Mouse (Mus musculus): Measurements from ENCODE around the gene Gm29609. TPM values are rescaled to one million over a fixed set of nuclear protein-coding genes. Genes with fewer than 3 reads are reported as not detected.

The Gm29609 gene
- polyA plus RNA-seq, 1 experiment = 2.6 TPM

GRCm38 (mm10) chr5:31108000-31108490, 71.7 kb downstream of the Gm29609 start, which contains the start of gene Slc30a3:
Gene Slc30a3, minus strand, starts transcription at chr5:31108237.
- Histone ChIP-seq H3ac (ENCODE audit: control insufficient read depth, insufficient read length) (no peak within 1 kb of the TSS), H3K4me2 (ENCODE audit: low read depth) (no peak within 1 kb of the TSS), H3K27me3 (ENCODE audit: control insufficient read depth, insufficient read depth, insufficient read length) (peaks cover 20% of the 10 kb centered on the region), H3K79me2 (ENCODE audit: control insufficient read depth, insufficient read depth) (no peaks in the 10 kb centered on the region), H3K36me3 (ENCODE audit: control insufficient read depth, insufficient read depth) (no peaks in the 10 kb centered on the region), H3K4me3 (no peak within 1 kb of the TSS)
- TF ChIP-seq CEBPB (IDR thresholded peaks at IDR 0.05; ENCODE audit: insufficient read depth, poor library complexity, severe bottlenecking) (no peak), MYOD1 (IDR thresholded peaks at IDR 0.05; ENCODE audit: control insufficient read depth in 1 of 3, insufficient read length in 2 of 3, low read depth in 2 of 3) (no peak), POLR2AphosphoS2 (IDR thresholded peaks at IDR 0.05; ENCODE audit: insufficient read length, low read depth) (no peak), E2F4 (IDR thresholded peaks at IDR 0.05; ENCODE audit: insufficient read depth) (no peak), MYOG (IDR thresholded peaks at IDR 0.05; ENCODE audit: control insufficient read depth in 1 of 3, insufficient read depth in 1 of 3, insufficient read length in 2 of 3, low read depth in 2 of 3) (no peak), MAX (IDR thresholded peaks at IDR 0.05; ENCODE audit: low read depth) (no peak)

- peaks cover 20% of the 10 kb centered on the region for H3K27me3 ChIP-seq (ENCODE audit: control insufficient read depth, insufficient read depth, insufficient read length)
- no peak for TF ChIP-seq CEBPB (IDR thresholded peaks at IDR 0.05; ENCODE audit: insufficient read depth, poor library complexity, severe bottlenecking)
- TF ChIP-seq MYOD1 (IDR thresholded peaks at IDR 0.05; ENCODE audit: control insufficient read depth in 1 of 3, insufficient read length in 2 of 3, low read depth in 2 of 3) = no peak
- no peaks in the 10 kb centered on the region for H3K79me2 ChIP-seq (ENCODE audit: control insufficient read depth, insufficient read depth)
- no peak within 1 kb of the TSS for H3K4me2 ChIP-seq (ENCODE audit: low read depth)
- H3ac ChIP-seq (ENCODE audit: control insufficient read depth, insufficient read length) = no peak within 1 kb of the TSS
- H3K36me3 ChIP-seq (ENCODE audit: control insufficient read depth, insufficient read depth) = no peaks in the 10 kb centered on the region
- no peak within 1 kb of the TSS for H3K4me3 ChIP-seq
Measured at GRCm38 (mm10) chr5:31105814-31106335, 73.8 kb downstream of the Gm29609 start, which contains the start of gene Dnajc5g. Gene Dnajc5g, plus strand, starts transcription at chr5:31106285.

GRCm38 (mm10) chr5:31095711-31096480, 83.8 kb downstream of the Gm29609 start:
- H3K4me3 ChIP-seq = peak overlapping the region; percentile 14
- H3K4me2 ChIP-seq (ENCODE audit: low read depth) = peak overlapping the region; percentile 78
- H3K79me2 ChIP-seq (ENCODE audit: control insufficient read depth, insufficient read depth) = no peaks in the 10 kb centered on the region
- peaks cover 45% of the 10 kb centered on the region for H3K27me3 ChIP-seq (ENCODE audit: control insufficient read depth, insufficient read depth, insufficient read length)
- TF ChIP-seq SRF (IDR thresholded peaks at IDR 0.05; ENCODE audit: control insufficient read depth, insufficient read length, low read depth) = no peak
- TF ChIP-seq USF1 (IDR thresholded peaks at IDR 0.05; ENCODE audit: low read depth) = no peak
- TF ChIP-seq MAX (IDR thresholded peaks at IDR 0.05; ENCODE audit: low read depth) = no peak
- no peak for TF ChIP-seq POLR2AphosphoS2 (IDR thresholded peaks at IDR 0.05; ENCODE audit: insufficient read length, low read depth)
- no peak for TF ChIP-seq MYOD1 (IDR thresholded peaks at IDR 0.05; ENCODE audit: control insufficient read depth in 1 of 3, insufficient read length in 2 of 3, low read depth in 2 of 3)
- no peak for TF ChIP-seq E2F4 (IDR thresholded peaks at IDR 0.05; ENCODE audit: insufficient read depth)
- no peak for TF ChIP-seq MYOG (IDR thresholded peaks at IDR 0.05; ENCODE audit: control insufficient read depth in 1 of 3, insufficient read depth in 1 of 3, insufficient read length in 2 of 3, low read depth in 2 of 3)
- no peak for TF ChIP-seq CEBPB (IDR thresholded peaks at IDR 0.05; ENCODE audit: insufficient read depth, poor library complexity, severe bottlenecking)
- no peak for TF ChIP-seq REST (IDR thresholded peaks at IDR 0.05; ENCODE audit: insufficient read depth, insufficient read length)
- TF ChIP-seq POLR2A (IDR thresholded peaks at IDR 0.05; ENCODE audit: insufficient read length, low read depth) = no peak
- TF ChIP-seq TCF12 (IDR thresholded peaks at IDR 0.05; ENCODE audit: insufficient read depth, poor library complexity, severe bottlenecking) = no peak
- no peak for TF ChIP-seq TCF3 (IDR thresholded peaks at IDR 0.05; ENCODE audit: insufficient read length, low read depth)
- no peak overlapping the region for H3ac ChIP-seq (ENCODE audit: control insufficient read depth, insufficient read length)
- H3K36me3 ChIP-seq (ENCODE audit: control insufficient read depth, insufficient read depth) = no peaks in the 10 kb centered on the region

DNA sequence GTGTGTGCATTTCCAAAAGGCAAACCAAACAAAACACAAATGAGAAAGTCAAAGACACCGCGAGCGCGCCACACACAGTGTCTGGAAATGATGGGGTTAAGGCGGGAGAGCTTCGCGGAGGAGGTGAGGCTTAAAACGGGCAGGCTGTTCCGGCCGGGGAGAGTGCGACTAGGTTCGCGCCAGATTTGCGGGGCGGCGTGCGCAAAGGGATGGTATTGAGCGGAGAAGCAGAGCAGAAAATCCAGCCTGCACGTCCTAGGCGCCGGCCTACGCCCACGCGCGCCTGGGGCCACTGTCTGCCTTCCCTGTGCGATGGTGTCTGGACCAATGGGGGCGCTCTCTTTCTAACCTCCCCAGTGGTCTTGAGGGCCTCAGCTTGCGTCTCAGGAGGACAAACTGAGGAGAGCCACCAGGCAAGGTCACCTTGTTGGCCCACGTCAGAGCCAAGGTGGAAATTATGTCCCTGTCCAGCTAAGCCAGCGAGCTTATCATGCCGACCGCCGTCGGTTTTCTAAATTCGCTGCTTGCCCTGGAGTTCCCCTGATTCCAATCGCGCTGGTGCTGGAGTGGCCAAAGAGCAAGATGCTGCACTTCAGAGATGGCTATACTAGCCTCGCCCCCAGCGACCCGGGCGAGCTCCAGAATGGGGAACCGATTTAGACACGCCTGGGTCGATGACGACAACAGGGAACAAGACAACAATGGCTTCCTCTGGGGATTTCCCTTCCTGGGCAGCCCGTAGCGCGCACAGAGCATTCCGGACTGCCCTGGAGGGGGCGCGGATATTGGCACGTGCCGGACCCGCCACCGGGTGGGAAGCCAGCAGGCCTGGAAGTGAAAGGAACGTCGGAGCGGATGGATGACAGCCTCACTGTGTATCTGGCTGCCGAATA, 84.7 kb downstream of the Gm29609 start:
- peaks cover 53% of the 10 kb centered on the region for H3K27me3 ChIP-seq (ENCODE audit: control insufficient read depth, insufficient read depth, insufficient read length)
- no peak overlapping the region for H3ac ChIP-seq (ENCODE audit: control insufficient read depth, insufficient read length)
- TF ChIP-seq REST (IDR thresholded peaks at IDR 0.05; ENCODE audit: insufficient read depth, insufficient read length) = no peak
- TF ChIP-seq CEBPB (IDR thresholded peaks at IDR 0.05; ENCODE audit: insufficient read depth, poor library complexity, severe bottlenecking) = no peak
- no peak for TF ChIP-seq MYOG (IDR thresholded peaks at IDR 0.05; ENCODE audit: control insufficient read depth in 1 of 3, insufficient read depth in 1 of 3, insufficient read length in 2 of 3, low read depth in 2 of 3)
- no peak for TF ChIP-seq TCF12 (IDR thresholded peaks at IDR 0.05; ENCODE audit: insufficient read depth, poor library complexity, severe bottlenecking)
- no peak for TF ChIP-seq POLR2A (IDR thresholded peaks at IDR 0.05; ENCODE audit: insufficient read length, low read depth)
- no peak for TF ChIP-seq E2F4 (IDR thresholded peaks at IDR 0.05; ENCODE audit: insufficient read depth)
- no peak for TF ChIP-seq MYOD1 (IDR thresholded peaks at IDR 0.05; ENCODE audit: control insufficient read depth in 1 of 3, insufficient read length in 2 of 3, low read depth in 2 of 3)
- TF ChIP-seq TCF3 (IDR thresholded peaks at IDR 0.05; ENCODE audit: insufficient read length, low read depth) = no peak
- TF ChIP-seq USF1 (IDR thresholded peaks at IDR 0.05; ENCODE audit: low read depth) = no peak
- no peak for TF ChIP-seq MAX (IDR thresholded peaks at IDR 0.05; ENCODE audit: low read depth)
- no peaks in the 10 kb centered on the region for H3K79me2 ChIP-seq (ENCODE audit: control insufficient read depth, insufficient read depth)
- no peaks in the 10 kb centered on the region for H3K36me3 ChIP-seq (ENCODE audit: control insufficient read depth, insufficient read depth)
- peak overlapping the region; percentile 78 for H3K4me2 ChIP-seq (ENCODE audit: low read depth)
- peak overlapping the region; percentile 14 for H3K4me3 ChIP-seq

Other genes with a start within 250 kb of the Gm29609 start
- 26.2 TPM for gene Cgref1, start 234.3 kb downstream of the Gm29609 start, polyA plus RNA-seq (2012; fragmentation: generic; extraction: Trizol)
- 158 TPM for gene Preb, start 219.6 kb downstream of the Gm29609 start, polyA plus RNA-seq (2012; fragmentation: generic; extraction: Trizol)
- 0.62 TPM for gene Tcf23, start 211.2 kb downstream of the Gm29609 start, polyA plus RNA-seq (2012; fragmentation: generic; extraction: Trizol)
- gene Atraid, start 131.6 kb downstream of the Gm29609 start, polyA plus RNA-seq (2012; fragmentation: generic; extraction: Trizol) = 143 TPM
- 11.1 TPM for gene Slc5a6, start 131.0 kb downstream of the Gm29609 start, polyA plus RNA-seq (2012; fragmentation: generic; extraction: Trizol)
- 31.5 TPM for gene Cad, start 125.1 kb downstream of the Gm29609 start, polyA plus RNA-seq (2012; fragmentation: generic; extraction: Trizol)
- gene Dnajc5g, start 73.6 kb downstream of the Gm29609 start, polyA plus RNA-seq (2012; fragmentation: generic; extraction: Trizol) = not detected
- gene Slc30a3, start 71.7 kb downstream of the Gm29609 start, polyA plus RNA-seq (2012; fragmentation: generic; extraction: Trizol) = 0.19 TPM
- 110 TPM for gene Trim54, start 63.2 kb downstream of the Gm29609 start, polyA plus RNA-seq (2012; fragmentation: generic; extraction: Trizol)
- gene Ucn, start 41.1 kb downstream of the Gm29609 start, polyA plus RNA-seq (2012; fragmentation: generic; extraction: Trizol) = 0.78 TPM
- 35.8 TPM for gene Mpv17, start 25.7 kb downstream of the Gm29609 start, polyA plus RNA-seq (2012; fragmentation: generic; extraction: Trizol)
- 24.9 TPM for gene Gtf3c2, start 233 bp upstream of the Gm29609 start, polyA plus RNA-seq (2012; fragmentation: generic; extraction: Trizol)
- gene Snx17, start 13.3 kb upstream of the Gm29609 start, polyA plus RNA-seq (2012; fragmentation: generic; extraction: Trizol) = 138 TPM
- 60.2 TPM for gene Eif2b4, start 13.5 kb upstream of the Gm29609 start, polyA plus RNA-seq (2012; fragmentation: generic; extraction: Trizol)
- 25.6 TPM for gene Zfp513, start 22.4 kb upstream of the Gm29609 start, polyA plus RNA-seq (2012; fragmentation: generic; extraction: Trizol)
- gene Ppm1g, start 40.8 kb upstream of the Gm29609 start, polyA plus RNA-seq (2012; fragmentation: generic; extraction: Trizol) = 89.3 TPM
- gene Nrbp1, start 61.0 kb upstream of the Gm29609 start, polyA plus RNA-seq (2012; fragmentation: generic; extraction: Trizol) = 87.9 TPM
- gene Gm9970, start 61.3 kb upstream of the Gm29609 start, polyA plus RNA-seq (2012; fragmentation: generic; extraction: Trizol) = not detected
- gene Krtcap3, start 71.8 kb upstream of the Gm29609 start, polyA plus RNA-seq (2012; fragmentation: generic; extraction: Trizol) = 2.1 TPM
- 22.5 TPM for gene Ift172, start 111.2 kb upstream of the Gm29609 start, polyA plus RNA-seq (2012; fragmentation: generic; extraction: Trizol)
- gene Fndc4, start 116.2 kb upstream of the Gm29609 start, polyA plus RNA-seq (2012; fragmentation: generic; extraction: Trizol) = 4.9 TPM
- gene Gckr, start 117.5 kb upstream of the Gm29609 start, polyA plus RNA-seq (2012; fragmentation: generic; extraction: Trizol) = 0.16 TPM

All from myocyte (in vitro differentiated cells).